Mouse (Mus musculus) cerebellum, adult 2 months (tissue): Measurements from ENCODE around the gene Mib2.

Experiments
- CTCF ChIP-seq: fragments of 200-500 bp; IDR thresholded peaks from 2 replicates; pipeline ENCODE4 v1.5.1; 2011; ENCODE audit warnings: low read depth, mild to moderate bottlenecking, control low read depth, low read length, moderate library complexity, borderline replicate concordance; ENCODE audit not compliant: insufficient read depth
- POLR2A ChIP-seq: fragments of 200-500 bp; IDR thresholded peaks from 2 replicates; pipeline ENCODE4 v1.6.1; 2011; ENCODE audit warnings: low read length, control low read depth, borderline replicate concordance; ENCODE audit not compliant: insufficient read depth

DNA sequence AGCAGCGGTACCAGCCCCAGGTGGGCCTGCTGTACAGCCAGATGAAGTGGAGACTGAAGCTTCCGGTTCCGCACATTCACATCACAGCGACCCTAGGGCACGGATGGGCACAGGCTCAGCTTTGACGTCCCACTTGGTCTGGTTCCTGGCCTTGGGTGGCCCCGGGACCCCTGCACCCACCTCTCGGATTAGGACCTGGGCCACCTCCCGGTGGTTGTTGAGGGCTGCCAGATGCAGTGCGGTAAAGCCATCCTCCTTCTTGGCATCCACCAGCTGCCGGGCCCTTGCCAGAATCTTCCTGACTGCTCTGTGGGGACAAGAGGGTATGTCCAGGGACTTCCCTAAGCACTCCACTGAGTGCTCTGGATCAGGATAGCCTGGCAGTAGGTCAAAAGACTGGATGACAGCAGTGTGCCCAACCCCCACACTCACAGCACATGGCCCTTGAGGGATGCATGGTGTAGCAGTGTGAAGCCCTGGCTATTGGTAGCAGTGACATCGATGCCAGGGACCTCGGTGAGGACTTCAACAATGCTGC, 12.7 kb downstream of the Mib2 start:
- no peak for TF ChIP-seq CTCF
- no peak for TF ChIP-seq POLR2A
